In the genomic region with DNA sequence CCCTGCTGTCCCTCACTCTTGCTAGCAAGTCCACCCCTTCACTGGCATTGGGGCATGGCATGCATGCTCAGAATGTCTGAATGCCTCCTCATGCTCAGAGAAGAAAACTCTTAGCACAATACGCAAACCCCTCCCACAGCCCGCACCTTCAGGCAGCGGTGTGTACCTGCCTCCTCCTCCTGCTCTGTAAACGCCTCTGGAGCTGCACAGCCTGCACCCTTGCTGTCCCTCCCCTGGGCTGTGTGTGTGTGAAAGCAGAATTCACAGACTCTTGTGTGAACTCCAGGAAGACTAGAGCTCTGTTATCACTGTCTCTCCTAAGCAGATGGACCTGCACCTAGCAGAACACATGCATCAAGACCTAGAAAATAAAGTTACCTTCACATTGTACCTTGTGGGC, we compare ENCODE assay signal across 13 mouse cellular contexts.
"Had no signal": no experiment of that assay in that cellular context is flagged by ENCODE, and none has a peak within 500 bp of the region (broad histone marks: within the 10 kb centered on the region; RNA-seq: fewer than 3 reads in every experiment).

No protein-coding gene starts in this region.

- H3K9ac ChIP-seq: intestine, embryonic 15.5 days; limb, embryonic 12.5 days; liver, embryonic 13.5 days; liver, postnatal 0 days; midbrain, embryonic 12.5 days; neural tube, embryonic 12.5 days had no signal

- H3K36me3 ChIP-seq: intestine, embryonic 15.5 days; liver, embryonic 13.5 days; midbrain, embryonic 12.5 days; neural tube, embryonic 12.5 days had no signal

- H3K4me2 ChIP-seq: intestine, embryonic 15.5 days; limb, embryonic 12.5 days; liver, embryonic 13.5 days; midbrain, embryonic 12.5 days; neural tube, embryonic 12.5 days had no signal

- H3K4me1 ChIP-seq: intestine, embryonic 15.5 days; limb, embryonic 12.5 days; liver, embryonic 13.5 days; midbrain, embryonic 12.5 days; neural tube, embryonic 12.5 days had no signal

- H3K27me3 ChIP-seq: intestine, embryonic 15.5 days; limb, embryonic 12.5 days; liver, embryonic 13.5 days; megakaryocyte, embryonic 14.5 days; midbrain, embryonic 12.5 days; neural tube, embryonic 12.5 days had no signal

- DNase-seq: kidney, adult 18-20 months; kidney, postnatal 14 days; liver; liver, embryonic 13.5 days; liver, postnatal 0 days; thymus, adult 18-20 months; thymus, postnatal 14 days had no signal

- H3K27ac ChIP-seq: intestine, embryonic 15.5 days; limb, embryonic 12.5 days; liver, embryonic 13.5 days; macrophage; midbrain, embryonic 12.5 days; neural tube, embryonic 12.5 days had no signal

- H3K9me3 ChIP-seq: intestine, embryonic 15.5 days; liver, embryonic 13.5 days; megakaryocyte, embryonic 14.5 days; midbrain, embryonic 12.5 days; neural tube, embryonic 12.5 days had no signal

- H3K4me3 ChIP-seq: intestine, embryonic 15.5 days; limb, embryonic 12.5 days; liver, embryonic 13.5 days; megakaryocyte, embryonic 14.5 days; midbrain, embryonic 12.5 days; neural tube, embryonic 12.5 days had no signal

- ATAC-seq: intestine, embryonic 15.5 days; liver, postnatal 0 days had no signal
